Mouse (Mus musculus): Measurements from ENCODE around the gene Mecr.
A peak's percentile ranks its signal among the peaks of the same experiment; 100 is the strongest.
"Not testable (repeated sequence)": the region's sequence is repeated elsewhere in the genome, so short reads cannot be mapped to it uniquely, and the experiment has no call there.

The Mecr gene

GRCm38 (mm10) chr4:131843290-131843743, at the start of gene Mecr:
Mecr (plus strand) TSS chr4:131843470.
- peak; percentile 98 for DNase-seq

- DNase-seq = no peak
Observed at GRCm38 (mm10) chr4:131796312-131797080, 46.8 kb upstream of the Mecr start.

GRCm38 (mm10) chr4:131797483-131797882, 45.8 kb upstream of the Mecr start:
- no peak for DNase-seq

GRCm38 (mm10) chr4:131797920-131798319, 45.4 kb upstream of the Mecr start:
- DNase-seq = no peak

GRCm38 (mm10) chr4:131798968-131799367, 44.3 kb upstream of the Mecr start:
- DNase-seq = no peak

GRCm38 (mm10) chr4:131803846-131804245, 39.4 kb upstream of the Mecr start:
- peak; percentile 57 to 72 for DNase-seq

GRCm38 (mm10) chr4:131804732-131805131, 38.5 kb upstream of the Mecr start:
- not testable (repeated sequence) for DNase-seq

- DNase-seq = no peak
Observed at GRCm38 (mm10) chr4:131805255-131805654, 38.0 kb upstream of the Mecr start.

GRCm38 (mm10) chr4:131812458-131812857, 30.8 kb upstream of the Mecr start:
- DNase-seq = no peak

GRCm38 (mm10) chr4:131813798-131814197, 29.5 kb upstream of the Mecr start:
- no peak for DNase-seq

GRCm38 (mm10) chr4:131814869-131815268, 28.4 kb upstream of the Mecr start:
- no peak for DNase-seq

GRCm38 (mm10) chr4:131815774-131816173, 27.5 kb upstream of the Mecr start:
- no peak for DNase-seq

GRCm38 (mm10) chr4:131818926-131819325, 24.3 kb upstream of the Mecr start:
- DNase-seq = no peak

- DNase-seq = no peak
Observed at GRCm38 (mm10) chr4:131821161-131821731, 22.0 kb upstream of the Mecr start.

GRCm38 (mm10) chr4:131822583-131822982, 20.7 kb upstream of the Mecr start:
- no peak for DNase-seq

- no peak for DNase-seq
Observed at GRCm38 (mm10) chr4:131824939-131825338, 18.3 kb upstream of the Mecr start.

GRCm38 (mm10) chr4:131825830-131826229, 17.4 kb upstream of the Mecr start:
- DNase-seq = peak; percentile 46 to 48

- peak; percentile 70 to 74 for DNase-seq
Observed at GRCm38 (mm10) chr4:131826905-131827304, 16.4 kb upstream of the Mecr start.

GRCm38 (mm10) chr4:131829123-131829522, 14.1 kb upstream of the Mecr start:
- no peak for DNase-seq

- DNase-seq = no peak
Observed at GRCm38 (mm10) chr4:131831546-131832045, 11.7 kb upstream of the Mecr start.

- no peak for DNase-seq
Observed at GRCm38 (mm10) chr4:131832759-131833407, 10.4 kb upstream of the Mecr start.

- peak; percentile 81 to 85 for DNase-seq
Observed at GRCm38 (mm10) chr4:131833971-131834609, 9.2 kb upstream of the Mecr start.

- DNase-seq = peak; percentile 68 to 75
Observed at GRCm38 (mm10) chr4:131836351-131836881, 6.9 kb upstream of the Mecr start.
